Mouse (Mus musculus): Measurements from ENCODE around the gene Kcne1l. TPM values are rescaled to one million over a fixed set of nuclear protein-coding genes. Genes with fewer than 3 reads are reported as not detected.

Kcne1l gene
- total RNA-seq (2014; rRNA removed) (43.4 and 55.7 TPM in 2 replicates), polyA plus RNA-seq (2015; fragmentation: Nextera tagmentation; extraction: Ambion mirVana) (39.5 and 40.6 TPM in 2 replicates)

GRCm38 (mm10) chrX:142305869-142306581 is at the start of gene Kcne1l:
Kcne1l (minus strand) TSS chrX:142306294.
- DNase-seq (ENCODE audit: low spot score): peak; percentile 58
- H3K9ac ChIP-seq (replicated peaks; ENCODE audit: low read length, poor library complexity, severe bottlenecking): no peak within 1 kb of the TSS
- peak; percentile 76 for ATAC-seq (ENCODE audit: low FRiP score)
- no peak for TF ChIP-seq CTCF (IDR thresholded peaks at IDR 0.05)
- no peak within 1 kb of the TSS for H3K4me3 ChIP-seq (ENCODE audit: low read depth, low read length)
- H3K4me2 ChIP-seq (ENCODE audit: low read depth, low read length, poor library complexity, severe bottlenecking): peak within 1 kb of the TSS; percentile 26
- H3K9me3 ChIP-seq (ENCODE audit: low read length): no peaks in the 10 kb centered on the region
- WGBS: 31% methylated on average over 17 of the region's 33 CpGs
- no peaks in the 10 kb centered on the region for H3K4me1 ChIP-seq (ENCODE audit: insufficient read depth, low read length)
- H3K36me3 ChIP-seq (ENCODE audit: insufficient read depth, low read length): no peaks in the 10 kb centered on the region
- H3K27ac ChIP-seq (ENCODE audit: low read depth, low read length): no peak within 1 kb of the TSS
- H3K27me3 ChIP-seq (ENCODE audit: insufficient read depth, low read length): peaks cover 8% of the 10 kb centered on the region; the same call in 1 of the 2 replicates

DNA sequence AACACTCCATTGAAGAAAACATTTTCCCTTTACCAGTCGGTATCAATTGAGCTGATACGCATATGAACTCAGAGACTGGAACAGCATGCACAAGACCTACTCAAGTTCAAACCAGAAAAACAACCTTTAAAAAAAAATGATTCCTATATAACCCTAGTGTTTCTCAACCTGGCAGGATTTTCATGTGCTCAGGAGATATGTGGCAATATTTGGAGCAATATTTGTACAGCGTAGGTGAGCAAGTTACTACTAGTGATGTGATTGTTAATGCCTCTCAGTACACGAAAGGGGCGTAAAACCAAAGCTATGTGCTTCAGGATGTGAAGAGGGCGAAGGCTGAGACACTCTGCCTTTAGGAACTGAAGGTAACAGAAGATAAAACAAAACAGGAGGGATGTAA is 30.1 kb upstream of the Kcne1l start:
- H3K36me3 ChIP-seq (ENCODE audit: insufficient read depth, low read length): no peaks in the 10 kb centered on the region
- DNase-seq (ENCODE audit: low spot score) (no peak), ATAC-seq (ENCODE audit: low FRiP score) (no peak)
- H3K27ac ChIP-seq (ENCODE audit: low read depth, low read length): no peak overlapping the region
- H3K4me1 ChIP-seq (ENCODE audit: insufficient read depth, low read length): no peaks in the 10 kb centered on the region
- H3K4me2 ChIP-seq (ENCODE audit: low read depth, low read length, poor library complexity, severe bottlenecking): no peak overlapping the region
- no peaks in the 10 kb centered on the region for H3K9me3 ChIP-seq (ENCODE audit: low read length)
- H3K9ac ChIP-seq (replicated peaks; ENCODE audit: low read length, poor library complexity, severe bottlenecking): no peak overlapping the region
- H3K27me3 ChIP-seq (ENCODE audit: insufficient read depth, low read length): no peaks in the 10 kb centered on the region
- H3K4me3 ChIP-seq (ENCODE audit: low read depth, low read length): no peak overlapping the region
- TF ChIP-seq CTCF (IDR thresholded peaks at IDR 0.05): no peak
- WGBS: 96% methylated on average over 6 of the region's 6 CpGs

GRCm38 (mm10) chrX:142335502-142335901 is 29.4 kb upstream of the Kcne1l start:
- H3K4me3 ChIP-seq (ENCODE audit: low read depth, low read length): no peak overlapping the region
- no peak overlapping the region for H3K27ac ChIP-seq (ENCODE audit: low read depth, low read length)
- no peaks in the 10 kb centered on the region for H3K36me3 ChIP-seq (ENCODE audit: insufficient read depth, low read length)
- WGBS: 90% methylated on average over 5 of the region's 5 CpGs
- TF ChIP-seq CTCF (IDR thresholded peaks at IDR 0.05): no peak
- no peak overlapping the region for H3K4me2 ChIP-seq (ENCODE audit: low read depth, low read length, poor library complexity, severe bottlenecking)
- DNase-seq (ENCODE audit: low spot score) (no peak), ATAC-seq (ENCODE audit: low FRiP score) (no peak)
- no peaks in the 10 kb centered on the region for H3K9me3 ChIP-seq (ENCODE audit: low read length)
- no peaks in the 10 kb centered on the region for H3K27me3 ChIP-seq (ENCODE audit: insufficient read depth, low read length)
- H3K4me1 ChIP-seq (ENCODE audit: insufficient read depth, low read length): no peaks in the 10 kb centered on the region
- H3K9ac ChIP-seq (replicated peaks; ENCODE audit: low read length, poor library complexity, severe bottlenecking): no peak overlapping the region

DNA sequence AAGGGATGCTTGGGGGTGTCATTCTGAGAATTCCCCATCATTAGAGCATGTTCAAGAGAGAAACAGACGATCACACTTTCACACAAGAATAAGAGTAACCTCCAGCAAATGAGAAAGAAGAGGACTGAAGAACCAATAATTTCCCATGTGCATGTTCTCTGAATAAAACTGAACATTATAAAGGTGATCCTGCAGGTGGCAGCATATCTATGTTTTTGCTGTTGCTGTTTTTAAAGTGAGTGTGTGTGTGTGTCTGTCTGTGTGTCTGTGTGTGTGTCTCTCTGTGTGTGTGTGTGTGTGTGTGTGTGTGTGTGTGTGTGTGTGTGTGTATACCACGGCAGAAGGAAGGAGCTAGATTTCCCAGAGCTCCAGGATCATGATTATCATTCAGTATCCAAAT is 19.7 kb upstream of the Kcne1l start:
- DNase-seq (ENCODE audit: low spot score) (no peak), ATAC-seq (ENCODE audit: low FRiP score) (no peak)
- Histone ChIP-seq H3K4me3 (ENCODE audit: low read depth, low read length) (no peak overlapping the region), H3K4me1 (ENCODE audit: insufficient read depth, low read length) (no peaks in the 10 kb centered on the region), H3K27ac (ENCODE audit: low read depth, low read length) (no peak overlapping the region), H3K27me3 (ENCODE audit: insufficient read depth, low read length) (no peaks in the 10 kb centered on the region), H3K4me2 (ENCODE audit: low read depth, low read length, poor library complexity, severe bottlenecking) (no peak overlapping the region), H3K36me3 (ENCODE audit: insufficient read depth, low read length) (no peaks in the 10 kb centered on the region), H3K9ac (replicated peaks; ENCODE audit: low read length, poor library complexity, severe bottlenecking) (no peak overlapping the region), H3K9me3 (ENCODE audit: low read length) (no peaks in the 10 kb centered on the region)
- peak; percentile 68 for TF ChIP-seq CTCF (IDR thresholded peaks at IDR 0.05)
- WGBS: 83% methylated on average over 2 of the region's 2 CpGs

- Histone ChIP-seq H3K4me2 (ENCODE audit: low read depth, low read length, poor library complexity, severe bottlenecking) (no peak overlapping the region), H3K4me3 (ENCODE audit: low read depth, low read length) (no peak overlapping the region), H3K9me3 (ENCODE audit: low read length) (no peaks in the 10 kb centered on the region), H3K27ac (ENCODE audit: low read depth, low read length) (no peak overlapping the region), H3K27me3 (ENCODE audit: insufficient read depth, low read length) (no peaks in the 10 kb centered on the region; the same call in 1 of the 2 replicates), H3K36me3 (ENCODE audit: insufficient read depth, low read length) (no peaks in the 10 kb centered on the region), H3K9ac (replicated peaks; ENCODE audit: low read length, poor library complexity, severe bottlenecking) (no peak overlapping the region), H3K4me1 (ENCODE audit: insufficient read depth, low read length) (no peaks in the 10 kb centered on the region)
- 80% methylated on average over 9 of the region's 9 CpGs for WGBS
- DNase-seq (ENCODE audit: low spot score): no peak
- ATAC-seq (ENCODE audit: low FRiP score): no peak
- no peak for TF ChIP-seq CTCF (IDR thresholded peaks at IDR 0.05)
Measured at GRCm38 (mm10) chrX:142316106-142316505, 10.0 kb upstream of the Kcne1l start.

GRCm38 (mm10) chrX:142315270-142315669 is 9.2 kb upstream of the Kcne1l start:
- H3K4me3 ChIP-seq (ENCODE audit: low read depth, low read length): no peak overlapping the region
- no peak overlapping the region for H3K9ac ChIP-seq (replicated peaks; ENCODE audit: low read length, poor library complexity, severe bottlenecking)
- no peaks in the 10 kb centered on the region for H3K9me3 ChIP-seq (ENCODE audit: low read length)
- DNase-seq (ENCODE audit: low spot score) (no peak), ATAC-seq (ENCODE audit: low FRiP score) (no peak)
- TF ChIP-seq CTCF (IDR thresholded peaks at IDR 0.05): no peak
- no peaks in the 10 kb centered on the region for H3K36me3 ChIP-seq (ENCODE audit: insufficient read depth, low read length)
- 77% methylated on average over 8 of the region's 8 CpGs for WGBS
- H3K27ac ChIP-seq (ENCODE audit: low read depth, low read length): no peak overlapping the region
- H3K27me3 ChIP-seq (ENCODE audit: insufficient read depth, low read length): no peaks in the 10 kb centered on the region; the same call in 1 of the 2 replicates
- H3K4me1 ChIP-seq (ENCODE audit: insufficient read depth, low read length): no peaks in the 10 kb centered on the region
- no peak overlapping the region for H3K4me2 ChIP-seq (ENCODE audit: low read depth, low read length, poor library complexity, severe bottlenecking)
